Mouse (Mus musculus): ENCODE measurements around the gene Gm5936. TPM values are rescaled to one million over a fixed set of nuclear protein-coding genes. Genes with fewer than 3 reads are reported as not detected.
"Not testable (repeated sequence)": the region's sequence is repeated elsewhere in the genome, so short reads cannot be mapped to it uniquely, and the experiment has no call there.

Gene Gm5936
- not detected in 2 replicates for polyA plus RNA-seq (2016; fragmentation: Nextera tagmentation; extraction: Ambion mirVana)

DNA sequence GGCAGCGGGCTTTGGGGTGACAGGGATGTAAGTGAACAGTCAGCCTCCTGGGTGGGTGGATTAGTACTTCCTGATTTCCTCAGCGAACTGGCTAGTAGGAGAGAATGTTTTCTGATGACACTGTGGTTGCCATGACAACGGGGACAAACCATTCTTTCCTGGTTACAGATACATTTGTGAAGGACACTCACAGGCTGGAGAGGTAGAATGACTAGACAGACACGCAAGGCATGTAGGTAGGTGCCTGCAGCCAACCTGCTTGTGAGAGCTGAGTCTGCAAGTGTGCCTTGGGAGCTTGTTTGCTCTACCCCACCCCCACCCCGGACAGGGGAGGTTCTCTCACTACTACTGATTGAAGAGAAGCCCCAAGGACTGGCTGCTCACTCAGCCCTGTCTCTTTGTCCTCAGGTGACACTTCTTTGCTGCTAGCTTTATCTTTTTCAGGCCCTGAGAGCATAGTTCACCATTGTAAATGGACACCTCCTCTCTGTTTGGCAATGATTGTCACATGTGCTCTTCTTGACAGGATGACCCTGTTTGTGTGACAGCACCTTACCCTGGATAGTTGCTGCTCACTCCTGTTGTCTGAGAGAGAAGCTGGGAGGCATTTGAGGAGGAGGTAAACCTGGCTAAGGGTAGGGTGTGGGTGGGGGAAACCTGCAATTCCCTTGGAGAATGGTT lies at the start of gene Gm5936:
Gm5936 (plus strand) TSS at position 355 of the 681 bp plus-strand sequence.
- not testable (repeated sequence) for H3K9me3 ChIP-seq (replicated peaks); H3K36me3 ChIP-seq; H3K27ac ChIP-seq; H3K27me3 ChIP-seq (ENCODE audit: low read depth, poor library complexity, severe bottlenecking); H3K4me1 ChIP-seq; H3K4me3 ChIP-seq; DNase-seq (ENCODE audit: low spot score)
- 51% methylated on average over 3 of the region's 5 CpGs for WGBS

DNA sequence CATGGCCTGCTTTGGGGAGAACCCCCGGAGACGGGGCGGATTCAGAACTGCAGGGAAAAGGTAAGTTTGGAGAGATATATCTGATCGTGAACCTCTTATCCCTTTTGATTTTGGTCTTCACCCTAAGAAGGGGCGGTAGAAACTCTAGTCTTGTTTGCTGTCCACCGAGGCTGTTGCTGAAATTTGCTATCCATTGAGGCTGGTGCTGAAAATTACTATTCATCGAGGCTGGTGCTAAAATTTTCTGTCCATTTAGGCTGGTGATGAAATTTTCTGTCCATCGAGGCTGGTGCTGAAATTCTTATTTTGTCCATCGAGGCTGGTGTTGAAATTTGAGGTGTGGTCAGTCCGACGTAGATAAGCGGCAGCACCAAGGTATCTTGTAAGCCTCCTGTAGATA lies 19.1 kb downstream of the Gm5936 start:
- not testable (repeated sequence) for H3K4me3 ChIP-seq; H3K27ac ChIP-seq; DNase-seq (ENCODE audit: low spot score); H3K4me1 ChIP-seq; H3K36me3 ChIP-seq; H3K9me3 ChIP-seq (replicated peaks); H3K27me3 ChIP-seq (ENCODE audit: low read depth, poor library complexity, severe bottlenecking)
- WGBS = 89% methylated on average over 12 of the region's 12 CpGs

DNA sequence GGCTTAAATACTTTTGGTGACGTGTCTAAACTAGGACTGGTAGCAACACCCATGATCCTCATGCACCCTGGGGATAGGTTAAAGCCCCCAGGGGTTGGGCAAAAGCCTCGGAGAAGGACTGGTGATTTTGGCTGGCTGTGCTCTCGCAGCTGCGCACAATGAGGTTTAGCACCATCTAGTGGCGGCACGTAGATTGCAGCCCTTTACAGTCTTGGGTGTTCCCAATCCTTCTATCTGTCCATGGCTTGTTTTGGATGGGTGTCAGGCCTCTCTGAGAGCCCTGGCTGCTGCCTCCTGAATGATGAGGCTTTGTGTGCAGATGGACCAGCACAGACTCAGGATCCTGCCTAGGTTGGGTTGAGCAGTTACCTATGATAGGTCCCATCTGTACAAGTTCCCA lies 43.1 kb downstream of the Gm5936 start:
- H3K4me3 ChIP-seq; H3K4me1 ChIP-seq; H3K27ac ChIP-seq; H3K9me3 ChIP-seq (replicated peaks); DNase-seq (ENCODE audit: low spot score); H3K36me3 ChIP-seq; H3K27me3 ChIP-seq (ENCODE audit: low read depth, poor library complexity, severe bottlenecking): not testable (repeated sequence)
- WGBS = 34% methylated on average over 4 of the region's 6 CpGs

Other genes starting within 250 kb of the Gm5936 start
- gene Olfr1325, start 244.5 kb upstream of the Gm5936 start, polyA plus RNA-seq (2016; fragmentation: Nextera tagmentation; extraction: Ambion mirVana) = not detected in 2 replicates
- gene Gm5640, start 191.6 kb upstream of the Gm5936 start, polyA plus RNA-seq (2016; fragmentation: Nextera tagmentation; extraction: Ambion mirVana) = not detected in 2 replicates
- gene Gm6890, start 96.3 kb upstream of the Gm5936 start, polyA plus RNA-seq (2016; fragmentation: Nextera tagmentation; extraction: Ambion mirVana) = not detected in 2 replicates
- 0.46 and 0.65 TPM in 2 replicates for gene Gab3, start 248.3 kb downstream of the Gm5936 start, polyA plus RNA-seq (2016; fragmentation: Nextera tagmentation; extraction: Ambion mirVana)